Mouse (Mus musculus) MEL (cell line): ENCODE measurements around the gene D130043K22Rik. TPM values are rescaled to one million over a fixed set of nuclear protein-coding genes. Genes with fewer than 3 reads are reported as not detected.

Experiments used
- DNase-seq: peaks from one replicate; pipeline ENCODE4 v3.0.0; 2011; ENCODE audit warnings: low read depth, low spot score
- H3K27ac ChIP-seq: 2 replicates; pipeline ENCODE4 v1.5.1; 2012; ENCODE audit warnings: low read depth, mild to moderate bottlenecking, control low read depth, low read length, moderate library complexity; ENCODE audit not compliant: control insufficient read depth
- H3K27me3 ChIP-seq, 2 experiments: fragments of 150-350 bp in 1 of 2; sonication (generic) in 1 of 2; 2 replicates each; pipeline ENCODE4 v1.6.1; 2012; ENCODE audit warnings: low read length in 2 of 2, mild to moderate bottlenecking in 2 of 2, improper control_type of control experiment in 1 of 2, moderate library complexity in 1 of 2; ENCODE audit not compliant: insufficient read depth in 2 of 2, control insufficient read depth in 1 of 2
- H3K36me3 ChIP-seq, 2 experiments: 2 replicates each; pipeline ENCODE4 v1.6.1; 2012 to 2014; ENCODE audit warnings: low read length in 2 of 2, improper control_type of control experiment in 1 of 2, inconsistent platforms in 1 of 2, mild to moderate bottlenecking in 1 of 2; ENCODE audit not compliant: insufficient read depth in 2 of 2, control insufficient read depth in 1 of 2
- H3K4me1 ChIP-seq, 2 experiments: fragments of 150-350 bp in 1 of 2; sonication (generic) in 1 of 2; 2 replicates each; pipeline ENCODE4 v1.6.1; 2012; ENCODE audit warnings: low read length in 2 of 2, improper control_type of control experiment in 1 of 2, mild to moderate bottlenecking in 1 of 2; ENCODE audit not compliant: insufficient read depth in 2 of 2, control insufficient read depth in 1 of 2
- H3K4me3 ChIP-seq, 2 experiments: fragments of 150-350 bp in 1 of 2; sonication (generic) in 1 of 2; 2 replicates each; pipeline ENCODE4 v1.5.1; 2012; ENCODE audit warnings: low read depth in 2 of 2, low read length in 2 of 2, mild to moderate bottlenecking in 2 of 2, moderate library complexity in 2 of 2, control low read depth in 1 of 2, improper control_type of control experiment in 1 of 2; ENCODE audit not compliant: control insufficient read depth in 1 of 2, insufficient read depth in 1 of 2
- H3K79me2 ChIP-seq: 2 replicates; pipeline ENCODE4 v1.6.1; 2012; ENCODE audit warnings: mild to moderate bottlenecking, low read length, moderate library complexity; ENCODE audit not compliant: control insufficient read depth, poor library complexity, insufficient read depth
- H3K9ac ChIP-seq: 2 replicates; pipeline ENCODE4 v1.6.1; 2012; ENCODE audit warnings: low read depth, mild to moderate bottlenecking, control low read depth, low read length, moderate library complexity; ENCODE audit not compliant: control insufficient read depth, poor library complexity, severe bottlenecking
- H3K9me3 ChIP-seq: fragments of 150-350 bp; sonication (generic); replicated peaks from 2 replicates; pipeline ENCODE4 v1.6.1; 2012; ENCODE audit warnings: mild to moderate bottlenecking, low read length, improper control_type of control experiment, moderate library complexity; ENCODE audit not compliant: insufficient read depth
- BHLHE40 ChIP-seq: IDR thresholded peaks from 2 replicates; pipeline ENCODE4 v1.6.1; 2012; ENCODE audit warnings: low read depth, mild to moderate bottlenecking, inconsistent platforms, low read length, improper control_type of control experiment, borderline replicate concordance
- CHD2 ChIP-seq: IDR thresholded peaks from 2 replicates; pipeline ENCODE4 v1.6.1; 2011; ENCODE audit warnings: low read length, improper control_type of control experiment
- CTCF ChIP-seq, 3 experiments: IDR thresholded peaks in 2 of 3; conservative IDR thresholded peaks in 1 of 3; 2 replicates each; pipeline ENCODE4 v1.5.1; 2011 to 2012; ENCODE audit warnings: low read length in 3 of 3, low read depth in 2 of 3, mild to moderate bottlenecking in 2 of 3, improper control_type of control experiment in 1 of 3, inconsistent platforms in 1 of 3, mixed read lengths in 1 of 3, moderate library complexity in 1 of 3; ENCODE audit not compliant: control insufficient read depth in 1 of 3, insufficient read depth in 1 of 3, poor library complexity in 1 of 3, severe bottlenecking in 1 of 3
- GATA1 ChIP-seq: IDR thresholded peaks from 2 replicates; pipeline ENCODE4 v1.6.1; 2011; ENCODE audit warnings: low read depth, low read length, improper control_type of control experiment
- KAT2A ChIP-seq: conservative IDR thresholded peaks from 2 replicates; pipeline ENCODE4 v1.6.1; 2012; ENCODE audit warnings: low read depth, low read length, improper control_type of control experiment, inconsistent platforms
- MAFK ChIP-seq: IDR thresholded peaks from 2 replicates; pipeline ENCODE4 v1.6.1; 2011; ENCODE audit warnings: low read depth, mild to moderate bottlenecking, low read length, improper control_type of control experiment, borderline replicate concordance
- POLR2AphosphoS5 ChIP-seq: IDR thresholded peaks from 2 replicates; pipeline ENCODE4 v1.6.1; 2012; ENCODE audit warnings: low read depth, borderline replicate concordance, mild to moderate bottlenecking, inconsistent platforms, low read length, moderate library complexity, mixed read lengths
- RAD21 ChIP-seq: IDR thresholded peaks from 2 replicates; pipeline ENCODE4 v1.6.1; 2011; ENCODE audit warnings: mild to moderate bottlenecking, low read depth, low read length, improper control_type of control experiment
- RCOR1 ChIP-seq: IDR thresholded peaks from 2 replicates; pipeline ENCODE4 v1.6.1; 2012; ENCODE audit warnings: low read depth, mild to moderate bottlenecking, inconsistent platforms, low read length, improper control_type of control experiment
- SIN3A ChIP-seq: IDR thresholded peaks from 2 replicates; pipeline ENCODE4 v1.6.1; 2012; ENCODE audit warnings: low read length, improper control_type of control experiment, inconsistent platforms
- SMC3 ChIP-seq: IDR thresholded peaks from 2 replicates; pipeline ENCODE4 v1.6.1; 2011; ENCODE audit warnings: low read depth, low read length, improper control_type of control experiment
- TAL1 ChIP-seq: IDR thresholded peaks from 2 replicates; pipeline ENCODE4 v1.6.1; 2012; ENCODE audit warnings: mild to moderate bottlenecking, inconsistent platforms, low read length, moderate library complexity, mixed read lengths
- TBP ChIP-seq: IDR thresholded peaks from 2 replicates; pipeline ENCODE4 v1.8.0; 2011; ENCODE audit warnings: low read depth, low read length, improper control_type of control experiment
- TCF12 ChIP-seq: IDR thresholded peaks from 2 replicates; pipeline ENCODE4 v1.6.1; 2014; ENCODE audit warnings: low read depth, mild to moderate bottlenecking, inconsistent platforms, low read length, improper control_type of control experiment, moderate library complexity
- USF1 ChIP-seq: IDR thresholded peaks from 2 replicates; pipeline ENCODE4 v1.6.1; 2014; ENCODE audit warnings: low read depth, mild to moderate bottlenecking, inconsistent platforms, low read length, improper control_type of control experiment, moderate library complexity
- USF2 ChIP-seq, 2 experiments: IDR thresholded peaks; 2 replicates each; pipeline ENCODE4 v1.6.1; 2011 to 2012; ENCODE audit warnings: improper control_type of control experiment in 2 of 2, low read length in 2 of 2, borderline replicate concordance in 1 of 2, inconsistent platforms in 1 of 2, low read depth in 1 of 2, mild to moderate bottlenecking in 1 of 2; ENCODE audit not compliant: insufficient read depth in 1 of 2
- ZC3H11A ChIP-seq: IDR thresholded peaks from 2 replicates; pipeline ENCODE4 v1.6.1; 2012; ENCODE audit warnings: low read depth, mild to moderate bottlenecking, inconsistent platforms, low read length, improper control_type of control experiment
- ZMIZ1 ChIP-seq: IDR thresholded peaks from 2 replicates; pipeline ENCODE4 v1.6.1; 2012; ENCODE audit warnings: low read depth, mild to moderate bottlenecking, inconsistent platforms, low read length, improper control_type of control experiment, moderate library complexity
- ZNF384 ChIP-seq: IDR thresholded peaks from 2 replicates; pipeline ENCODE4 v1.6.1; 2012; ENCODE audit warnings: low read depth, mild to moderate bottlenecking, inconsistent platforms, low read length, improper control_type of control experiment
- polyA plus RNA-seq, 2 experiments: library from polyadenylated mRNA; stranded (reverse) in 1 of 2; unstranded in 1 of 2; fragments of >175 nt in 1 of 2; fragments of >200 nt in 1 of 2; gene quantifications; 2 replicates each; pipeline versions ENCODE4 v1.2.1 to v1.2.4; 2012; ENCODE audit warnings: low replicate concordance in 2 of 2, low read depth in 1 of 2; ENCODE audit not compliant: insufficient read length in 2 of 2, insufficient read depth in 1 of 2, missing spikeins in 1 of 2
- total RNA-seq: library from RNA; depleted of rRNA; stranded (reverse); fragments of 300-350 nt; gene quantifications from 2 replicates; pipeline ENCODE4 v1.2.3, GENCODE M21; 2012

Gene D130043K22Rik
- total and polyA plus RNA-seq, 3 experiments = not detected

DNA sequence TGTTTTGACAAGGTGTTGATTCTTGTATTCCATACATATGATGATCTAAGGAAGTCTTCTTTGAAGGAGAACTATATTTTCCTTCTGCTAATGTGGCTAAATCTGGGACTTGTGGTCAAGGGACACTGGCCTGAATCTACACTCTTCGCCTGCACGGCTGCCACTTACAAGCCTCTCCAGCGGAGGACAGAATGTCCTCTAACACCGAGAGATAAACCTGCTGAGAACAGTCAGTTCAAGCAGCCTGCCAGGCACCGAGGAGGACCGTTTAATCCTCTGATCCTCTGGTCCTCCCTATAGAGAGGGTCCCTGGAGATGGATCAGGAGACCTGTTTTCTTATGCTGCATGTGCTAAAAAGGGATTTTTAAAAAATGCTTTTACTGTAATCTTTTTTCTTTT is 58.5 kb downstream of the D130043K22Rik start:
- Histone ChIP-seq H3K79me2 (no peaks in the 10 kb centered on the region), H3K9ac (no peak overlapping the region), H3K36me3 (no peaks in the 10 kb centered on the region), H3K9me3 (no peaks in the 10 kb centered on the region)
- TF ChIP-seq ZC3H11A (no peak), ZMIZ1 (no peak), SMC3 (no peak), ZNF384 (no peak), POLR2AphosphoS5 (no peak), USF1 (no peak), RCOR1 (no peak), GATA1 (no peak), CHD2 (no peak), SIN3A (no peak), TAL1 (no peak), CTCF (IDR thresholded peaks at IDR 0.05 in 2 of 3, conservative IDR thresholded peaks at IDR 0.05 in 1 of 3; ENCODE audit: control insufficient read depth in 1 of 3, insufficient read depth in 1 of 3, low read depth in 2 of 3, low read length in 3 of 3, poor library complexity in 1 of 3, severe bottlenecking in 1 of 3) (no peak), KAT2A (no peak), TCF12 (no peak), BHLHE40 (no peak), RAD21 (no peak), TBP (no peak), MAFK (no peak)
- TF ChIP-seq, all 39 proteins: peak for 0
- H3K4me1 ChIP-seq = no peaks in the 10 kb centered on the region
- no peak overlapping the region for H3K4me3 ChIP-seq
- DNase-seq = no peak
- no peak overlapping the region for H3K27ac ChIP-seq
- peaks cover 8 to 12% of the 10 kb centered on the region in 2 experiments for H3K27me3 ChIP-seq

GRCm38 (mm10) chr13:24905422-24905821 is 60.5 kb downstream of the D130043K22Rik start:
- Histone ChIP-seq H3K27ac (no peak overlapping the region), H3K79me2 (no peaks in the 10 kb centered on the region), H3K9ac (no peak overlapping the region), H3K4me3 (no peak overlapping the region), H3K4me1 (no peaks in the 10 kb centered on the region), H3K27me3 (peaks cover 3 to 10% of the 10 kb centered on the region in 2 experiments), H3K9me3 (no peaks in the 10 kb centered on the region), H3K36me3 (no peaks in the 10 kb centered on the region)
- DNase-seq = no peak
- no peak for TF ChIP-seq RCOR1
- TF ChIP-seq GATA1 = no peak
- TF ChIP-seq KAT2A = no peak
- TF ChIP-seq USF2 (IDR thresholded peaks at IDR 0.05; ENCODE audit: borderline replicate concordance in 1 of 2, insufficient read depth in 1 of 2, low read depth in 1 of 2, low read length in 2 of 2) = no peak
